Mouse (Mus musculus): ENCODE measurements around the gene Fgf9.

The Fgf9 gene

GRCm38 (mm10) chr14:58070481-58071119 is at the start of gene Fgf9:
Gene Fgf9 (plus strand): TSS chr14:58070547.
- DNase-seq (ENCODE audit: low spot score), result no peak

GRCm38 (mm10) chr14:58034567-58034966 is 35.8 kb upstream of the Fgf9 start:
- peak; percentile 77 for DNase-seq (ENCODE audit: low spot score)

- no peak for DNase-seq (ENCODE audit: low spot score)
Observed at GRCm38 (mm10) chr14:58036174-58036573, 34.2 kb upstream of the Fgf9 start.

GRCm38 (mm10) chr14:58046639-58047284 is 23.6 kb upstream of the Fgf9 start:
- DNase-seq (ENCODE audit: low spot score), result no peak

GRCm38 (mm10) chr14:58050691-58051090 is 19.7 kb upstream of the Fgf9 start:
- no peak for DNase-seq (ENCODE audit: low spot score)

GRCm38 (mm10) chr14:58067586-58067985 is 2.8 kb upstream of the Fgf9 start:
- no peak for DNase-seq (ENCODE audit: low spot score)

GRCm38 (mm10) chr14:58068641-58069040 is 1.7 kb upstream of the Fgf9 start:
- DNase-seq (ENCODE audit: low spot score), result no peak

GRCm38 (mm10) chr14:58069927-58070326 is 420 bp upstream of the Fgf9 start:
- DNase-seq (ENCODE audit: low spot score), result no peak

GRCm38 (mm10) chr14:58071120-58071641 is 834 bp downstream of the Fgf9 start:
- no peak for DNase-seq (ENCODE audit: low spot score)

GRCm38 (mm10) chr14:58071830-58072770 is 1.8 kb downstream of the Fgf9 start:
- peak; percentile 61 for DNase-seq (ENCODE audit: low spot score)

GRCm38 (mm10) chr14:58072771-58073501 is 2.6 kb downstream of the Fgf9 start:
- DNase-seq (ENCODE audit: low spot score), result no peak

- no peak for DNase-seq (ENCODE audit: low spot score)
Observed at GRCm38 (mm10) chr14:58073936-58074335, 3.6 kb downstream of the Fgf9 start.

- no peak for DNase-seq (ENCODE audit: low spot score)
Observed at GRCm38 (mm10) chr14:58074621-58075432, 4.5 kb downstream of the Fgf9 start.

GRCm38 (mm10) chr14:58075433-58076029 is 5.2 kb downstream of the Fgf9 start:
- no peak for DNase-seq (ENCODE audit: low spot score)

- DNase-seq (ENCODE audit: low spot score), result peak; percentile 52
Observed at GRCm38 (mm10) chr14:58076030-58076521, 5.7 kb downstream of the Fgf9 start.

- DNase-seq (ENCODE audit: low spot score), result no peak
Observed at GRCm38 (mm10) chr14:58076726-58077255, 6.4 kb downstream of the Fgf9 start.

- no peak for DNase-seq (ENCODE audit: low spot score)
Observed at GRCm38 (mm10) chr14:58079471-58079870, 9.1 kb downstream of the Fgf9 start.

GRCm38 (mm10) chr14:58081955-58082354 is 11.6 kb downstream of the Fgf9 start:
- DNase-seq (ENCODE audit: low spot score), result no peak

GRCm38 (mm10) chr14:58084240-58084639 is 13.9 kb downstream of the Fgf9 start:
- no peak for DNase-seq (ENCODE audit: low spot score)

- DNase-seq (ENCODE audit: low spot score), result no peak
Observed at GRCm38 (mm10) chr14:58087326-58087725, 17.0 kb downstream of the Fgf9 start.
